Mouse (Mus musculus): ENCODE measurements around the gene 1700017B05Rik. TPM values are rescaled to one million over a fixed set of nuclear protein-coding genes. Genes with fewer than 3 reads are reported as not detected.
A peak's percentile ranks its signal among the peaks of the same experiment; 100 is the strongest.
"Not testable (repeated sequence)": the region's sequence is repeated elsewhere in the genome, so short reads cannot be mapped to it uniquely, and the experiment has no call there.

The 1700017B05Rik gene
- 10 to 100 TPM in 25 of 26 experiments, 1 to 10 TPM in 1; 9.0 to 72.2 (median 30.8) TPM for total RNA-seq (2018; cell fraction: chromatin; rRNA removed)
- 10 to 100 TPM; 11.1 to 49.5 (median 21.7) TPM for total RNA-seq (2018; cell fraction: cytosol; rRNA removed)
- total RNA-seq (2018; cell fraction: nucleus; rRNA removed) = 10 to 100 TPM; 12.8 to 74.9 (median 31.7) TPM
- polyA plus RNA-seq (2018) = 20.1 to 60.1 TPM (median 39.1 TPM) in 3 replicates

GRCm38 (mm10) chr9:57261913-57262794 is at the start of gene 1700017B05Rik:
Gene 1700017B05Rik (minus strand): TSS chr9:57262612.
- peak within 1 kb of the TSS; percentile 85 for H3K27ac ChIP-seq
- H3K4me3 ChIP-seq (ENCODE audit: inconsistent target) = peak within 1 kb of the TSS; percentile 75
- H3K36me3 ChIP-seq (ENCODE audit: inconsistent target) = peaks cover 18% of the 10 kb centered on the region
- under 1% methylated on average over 57 of the region's 87 CpGs for WGBS (ENCODE audit: missing documents)
- H3K79me2 ChIP-seq (ENCODE audit: inconsistent target) = peaks cover 48% of the 10 kb centered on the region

GRCm38 (mm10) chr9:57310895-57311294 is 48.5 kb upstream of the 1700017B05Rik start:
- WGBS (ENCODE audit: missing documents) = 96% methylated on average over 2 of the region's 2 CpGs
- Histone ChIP-seq H3K36me3 (ENCODE audit: inconsistent target) (no peaks in the 10 kb centered on the region), H3K27ac (no peak overlapping the region), H3K4me3 (ENCODE audit: inconsistent target) (no peak overlapping the region), H3K79me2 (ENCODE audit: inconsistent target) (no peaks in the 10 kb centered on the region)

GRCm38 (mm10) chr9:57309353-57309752 is 46.9 kb upstream of the 1700017B05Rik start:
- no peak overlapping the region for H3K4me3 ChIP-seq (ENCODE audit: inconsistent target)
- WGBS (ENCODE audit: missing documents) = 95% methylated on average over 4 of the region's 4 CpGs
- H3K79me2 ChIP-seq (ENCODE audit: inconsistent target) = no peaks in the 10 kb centered on the region
- H3K36me3 ChIP-seq (ENCODE audit: inconsistent target) = no peaks in the 10 kb centered on the region
- H3K27ac ChIP-seq = no peak overlapping the region

DNA sequence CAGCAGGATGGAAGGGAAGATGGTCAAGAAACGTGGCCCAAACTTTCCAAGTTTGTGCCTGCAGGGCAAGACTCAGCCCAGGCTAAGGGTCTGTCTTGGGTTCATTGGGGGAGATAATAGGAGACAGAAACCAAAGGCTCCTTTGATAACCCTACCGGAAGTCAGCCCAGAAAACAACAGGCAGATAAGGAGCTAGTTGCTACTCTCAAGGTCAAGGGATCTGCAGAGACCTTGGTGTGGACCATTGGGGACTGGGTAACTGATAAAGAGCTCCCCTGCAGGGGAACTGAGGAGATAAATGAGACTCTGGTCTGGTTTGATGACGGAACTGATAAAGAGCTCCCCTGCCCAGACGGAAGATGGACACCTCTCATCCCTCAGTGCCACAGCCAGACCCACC is 45.0 kb upstream of the 1700017B05Rik start:
- 96% methylated on average over 4 of the region's 4 CpGs for WGBS (ENCODE audit: missing documents)
- no peaks in the 10 kb centered on the region for H3K36me3 ChIP-seq (ENCODE audit: inconsistent target)
- H3K27ac ChIP-seq = no peak overlapping the region
- H3K4me3 ChIP-seq (ENCODE audit: inconsistent target) = no peak overlapping the region
- H3K79me2 ChIP-seq (ENCODE audit: inconsistent target) = no peaks in the 10 kb centered on the region

- H3K4me3 ChIP-seq (ENCODE audit: inconsistent target); H3K79me2 ChIP-seq (ENCODE audit: inconsistent target); H3K27ac ChIP-seq; H3K36me3 ChIP-seq (ENCODE audit: inconsistent target): not testable (repeated sequence)
- WGBS (ENCODE audit: missing documents) = 100% methylated on average over 4 of the region's 4 CpGs
Observed at GRCm38 (mm10) chr9:57304716-57305115, 42.3 kb upstream of the 1700017B05Rik start.

- H3K36me3 ChIP-seq (ENCODE audit: inconsistent target) = no peaks in the 10 kb centered on the region
- no peaks in the 10 kb centered on the region for H3K79me2 ChIP-seq (ENCODE audit: inconsistent target)
- H3K27ac ChIP-seq = no peak overlapping the region
- 93% methylated on average over 2 of the region's 2 CpGs for WGBS (ENCODE audit: missing documents)
- no peak overlapping the region for H3K4me3 ChIP-seq (ENCODE audit: inconsistent target)
Observed at GRCm38 (mm10) chr9:57304251-57304650, 41.8 kb upstream of the 1700017B05Rik start.

- Histone ChIP-seq H3K4me3 (ENCODE audit: inconsistent target) (no peak overlapping the region), H3K27ac (no peak overlapping the region), H3K79me2 (ENCODE audit: inconsistent target) (no peaks in the 10 kb centered on the region), H3K36me3 (ENCODE audit: inconsistent target) (no peaks in the 10 kb centered on the region)
- WGBS (ENCODE audit: missing documents) = 83% methylated on average over 1 of the region's 1 CpGs
Observed at GRCm38 (mm10) chr9:57303356-57303755, 40.9 kb upstream of the 1700017B05Rik start.

DNA sequence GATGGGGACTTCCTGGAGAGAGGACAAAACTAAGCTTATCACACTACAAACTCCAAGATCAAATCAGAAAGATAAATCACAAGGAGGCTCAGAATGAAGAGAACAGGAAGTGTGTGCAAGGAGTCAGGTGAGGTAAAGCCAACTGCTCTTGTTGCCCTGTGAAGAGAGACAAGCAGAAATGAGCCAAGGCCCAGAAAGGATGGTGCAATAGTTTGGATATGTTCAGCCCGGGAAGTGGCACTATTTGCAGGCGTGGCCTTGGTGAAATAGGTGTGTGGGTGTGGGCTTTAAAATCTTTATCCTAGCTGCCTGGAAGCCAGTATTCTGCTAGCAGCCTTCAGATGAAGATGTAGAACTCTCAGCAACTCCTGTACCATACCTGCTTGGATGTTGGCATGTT is 38.4 kb upstream of the 1700017B05Rik start:
- H3K36me3 ChIP-seq (ENCODE audit: inconsistent target) = no peaks in the 10 kb centered on the region
- H3K4me3 ChIP-seq (ENCODE audit: inconsistent target) = no peak overlapping the region
- 29% methylated on average over 2 of the region's 2 CpGs for WGBS (ENCODE audit: missing documents)
- H3K79me2 ChIP-seq (ENCODE audit: inconsistent target) = no peaks in the 10 kb centered on the region
- H3K27ac ChIP-seq = no peak overlapping the region

- no peaks in the 10 kb centered on the region for H3K79me2 ChIP-seq (ENCODE audit: inconsistent target)
- 72% methylated on average over 5 of the region's 6 CpGs for WGBS (ENCODE audit: missing documents)
- no peak overlapping the region for H3K4me3 ChIP-seq (ENCODE audit: inconsistent target)
- H3K27ac ChIP-seq = no peak overlapping the region
- H3K36me3 ChIP-seq (ENCODE audit: inconsistent target) = no peaks in the 10 kb centered on the region
Observed at GRCm38 (mm10) chr9:57299790-57300477, 37.5 kb upstream of the 1700017B05Rik start.

DNA sequence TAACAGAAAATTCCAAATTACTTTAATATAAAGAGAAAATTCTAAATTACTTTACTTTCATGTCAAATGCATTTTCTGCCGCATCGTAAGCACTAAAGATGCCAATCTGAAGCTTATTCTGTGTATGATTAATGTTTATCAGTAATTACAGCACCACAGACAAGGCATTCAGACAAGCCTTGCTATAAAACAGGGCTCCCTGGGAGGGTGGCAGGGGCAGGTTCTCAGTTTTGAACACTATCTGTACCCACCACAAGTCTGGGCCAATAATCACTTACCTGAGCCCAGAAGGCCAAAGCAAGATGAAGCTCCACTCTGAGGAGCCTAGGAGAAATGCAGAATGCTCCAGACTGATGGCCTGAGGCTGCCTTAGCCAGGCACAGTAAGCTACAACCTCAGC is 35.5 kb upstream of the 1700017B05Rik start:
- H3K27ac ChIP-seq = no peak overlapping the region

GRCm38 (mm10) chr9:57296277-57296676 is 33.9 kb upstream of the 1700017B05Rik start:
- Histone ChIP-seq H3K36me3 (ENCODE audit: inconsistent target) (no peaks in the 10 kb centered on the region), H3K27ac (no peak overlapping the region), H3K79me2 (ENCODE audit: inconsistent target) (no peaks in the 10 kb centered on the region), H3K4me3 (ENCODE audit: inconsistent target) (no peak overlapping the region)
- 84% methylated on average over 8 of the region's 8 CpGs for WGBS (ENCODE audit: missing documents)

More for the DNA sequence above, 35.5 kb upstream of the 1700017B05Rik start:
- Histone ChIP-seq H3K4me3 (ENCODE audit: inconsistent target) (no peak overlapping the region), H3K79me2 (ENCODE audit: inconsistent target) (no peaks in the 10 kb centered on the region), H3K36me3 (ENCODE audit: inconsistent target) (no peaks in the 10 kb centered on the region)
- whole genome bisulfite sequencing (ENCODE audit: missing documents) = 100% methylated on average over 2 of the region's 2 CpGs

DNA sequence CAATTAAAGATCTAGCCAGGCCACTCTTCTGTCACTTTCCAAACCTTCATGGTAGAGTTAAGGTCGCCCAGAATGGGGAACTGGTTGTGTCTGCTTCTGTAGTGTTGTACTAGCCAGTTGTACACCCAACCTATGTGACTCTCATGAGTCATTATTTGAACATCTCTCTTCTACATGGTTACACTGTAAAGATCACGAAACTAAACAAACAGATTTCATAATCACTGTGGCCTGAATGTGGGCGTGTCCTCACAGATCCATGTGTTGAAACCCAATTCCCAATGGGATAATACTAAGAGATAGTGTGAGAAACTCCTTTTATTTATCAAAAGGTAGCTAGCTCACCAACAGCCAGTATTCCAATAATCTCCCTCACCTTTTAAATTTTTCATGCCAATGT is 33.3 kb upstream of the 1700017B05Rik start:
- H3K27ac ChIP-seq = no peak overlapping the region

GRCm38 (mm10) chr9:57294905-57295304 is 32.5 kb upstream of the 1700017B05Rik start:
- Histone ChIP-seq H3K79me2 (ENCODE audit: inconsistent target) (no peaks in the 10 kb centered on the region), H3K4me3 (ENCODE audit: inconsistent target) (no peak overlapping the region), H3K27ac (no peak overlapping the region), H3K36me3 (ENCODE audit: inconsistent target) (no peaks in the 10 kb centered on the region)
- 96% methylated on average over 3 of the region's 3 CpGs for WGBS (ENCODE audit: missing documents)

More for the DNA sequence above, 33.3 kb upstream of the 1700017B05Rik start:
- Histone ChIP-seq H3K4me3 (ENCODE audit: inconsistent target) (no peak overlapping the region), H3K79me2 (ENCODE audit: inconsistent target) (no peaks in the 10 kb centered on the region), H3K36me3 (ENCODE audit: inconsistent target) (no peaks in the 10 kb centered on the region)
- WGBS (ENCODE audit: missing documents) = 57% methylated on average over 3 of the region's 3 CpGs

DNA sequence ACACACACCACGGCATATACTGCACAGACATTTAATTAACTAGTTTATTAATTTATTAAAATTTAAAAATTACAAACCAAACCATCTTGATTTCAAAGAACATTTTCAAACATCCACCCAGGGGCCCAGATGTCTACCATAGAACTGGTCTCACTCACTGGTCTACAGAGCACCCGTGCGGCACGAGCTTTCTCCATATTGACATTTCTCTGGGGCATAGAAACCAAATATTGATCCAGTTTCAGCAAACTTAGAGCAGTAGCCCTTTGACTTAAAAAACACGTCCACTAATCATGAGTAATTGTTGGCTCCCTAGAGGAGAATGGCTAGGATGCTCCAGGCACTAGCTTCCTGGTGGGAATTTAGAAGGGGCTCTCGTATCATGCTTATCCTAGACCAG is 24.8 kb upstream of the 1700017B05Rik start:
- H3K27ac ChIP-seq = no peak overlapping the region
- WGBS (ENCODE audit: missing documents) = 89% methylated on average over 6 of the region's 6 CpGs
- H3K4me3 ChIP-seq (ENCODE audit: inconsistent target) = no peak overlapping the region
- H3K79me2 ChIP-seq (ENCODE audit: inconsistent target) = no peaks in the 10 kb centered on the region
- H3K36me3 ChIP-seq (ENCODE audit: inconsistent target) = no peaks in the 10 kb centered on the region

DNA sequence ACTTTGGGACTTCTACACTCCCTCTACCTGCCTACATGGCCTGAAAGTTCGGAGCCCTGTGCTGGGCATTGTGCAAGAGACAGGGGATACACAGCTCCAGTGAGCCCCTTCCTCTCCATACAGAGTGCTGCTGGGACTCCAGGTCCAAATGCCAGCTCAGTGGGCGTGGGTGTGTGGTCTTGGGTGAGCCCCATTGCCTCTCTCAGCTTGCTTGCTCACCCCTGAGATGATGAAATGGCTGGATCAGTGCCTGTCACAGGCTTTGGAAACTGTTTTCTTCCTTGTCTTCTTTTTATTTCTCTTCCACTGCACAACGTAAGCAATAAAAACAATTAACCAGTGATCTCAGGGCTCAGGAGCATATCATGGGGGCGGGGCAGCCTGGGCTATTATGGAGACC is 20.9 kb upstream of the 1700017B05Rik start:
- Histone ChIP-seq H3K79me2 (ENCODE audit: inconsistent target) (no peaks in the 10 kb centered on the region), H3K36me3 (ENCODE audit: inconsistent target) (no peaks in the 10 kb centered on the region), H3K27ac (no peak overlapping the region), H3K4me3 (ENCODE audit: inconsistent target) (no peak overlapping the region)
- 80% methylated on average over 4 of the region's 4 CpGs for WGBS (ENCODE audit: missing documents)
